Mouse (Mus musculus) monocyte, adult 5-6 weeks (primary cell): ENCODE data around the gene Lin28a. TPM values are rescaled to one million over a fixed set of nuclear protein-coding genes. Genes with fewer than 3 reads are reported as not detected.

Experiments
- ATAC-seq: fragments of 153-309, 156-312 bp; replicated peaks from 2 replicates; pipeline ENCODE4 v1.8.0; 2017; ENCODE audit warnings: mild to moderate bottlenecking; ENCODE audit not compliant: low TSS enrichment, insufficient number of reproducible peaks, severe bottlenecking, poor library complexity, low FRiP score
- total RNA-seq: library from RNA; stranded (forward); fragments of 200-1000, 200-491, 200-594 nt; gene quantifications from 3 replicates; pipeline ENCODE4 v1.2.3, GENCODE M21; 2017

Gene Lin28a
- total RNA-seq, 1 experiment from 2014 or later: 0.19 TPM

DNA sequence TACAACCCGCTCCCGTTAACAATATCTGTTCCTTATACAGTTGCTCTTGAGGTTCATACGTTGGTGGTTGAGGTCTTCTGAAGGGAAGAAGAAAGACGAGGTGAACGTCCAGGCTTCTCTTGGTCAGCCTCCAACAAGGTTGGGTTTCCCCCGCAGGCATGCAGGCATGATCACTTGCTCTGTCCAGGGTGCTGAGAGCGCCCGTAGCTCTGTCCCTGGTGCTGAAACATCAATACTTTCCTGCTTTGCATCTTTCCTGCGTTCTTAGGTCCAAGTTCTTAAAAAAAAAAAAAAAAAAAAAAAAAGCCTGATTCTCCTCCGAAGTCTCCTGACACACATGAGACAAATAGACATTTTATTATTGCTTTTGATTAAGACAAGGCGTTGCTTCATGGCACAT is 2.0 kb upstream of the Lin28a start:
- ATAC-seq: peak; percentile 69; the same call in 1 of the 2 replicates

DNA sequence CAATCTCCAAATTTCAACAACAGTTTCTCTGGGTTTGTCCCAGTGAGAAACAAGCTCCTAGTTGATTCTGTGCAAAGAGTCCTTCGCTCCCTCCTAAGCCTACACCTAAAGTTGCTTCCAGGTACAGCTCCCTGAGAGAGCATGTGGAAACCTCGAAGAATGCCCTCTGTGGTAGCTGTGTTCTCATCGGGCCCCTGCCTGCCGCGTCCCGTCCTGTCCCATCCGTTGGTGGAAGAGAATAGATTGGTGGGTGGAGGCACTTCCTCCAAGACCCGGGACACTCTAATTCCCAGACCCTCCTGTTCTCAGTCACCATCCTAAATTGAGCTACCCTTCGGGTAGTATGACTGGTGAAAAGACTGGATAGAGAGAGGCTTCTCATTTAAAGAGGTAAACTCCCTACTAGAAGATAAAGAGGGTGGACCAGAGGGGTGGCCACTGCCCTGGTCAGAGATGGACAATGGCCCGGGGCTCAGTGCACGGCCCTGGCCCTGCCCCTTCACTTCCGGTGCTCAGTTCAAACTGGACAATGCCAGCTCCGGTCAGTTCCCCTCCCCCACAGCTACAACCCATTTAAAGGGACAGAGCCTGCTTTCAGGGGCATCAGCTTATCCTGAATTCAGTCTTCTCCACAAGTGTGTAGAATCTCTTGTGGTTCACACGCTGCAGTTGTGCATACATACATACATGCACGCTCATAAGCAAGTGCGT is 1.2 kb upstream of the Lin28a start:
- no peak for ATAC-seq

DNA sequence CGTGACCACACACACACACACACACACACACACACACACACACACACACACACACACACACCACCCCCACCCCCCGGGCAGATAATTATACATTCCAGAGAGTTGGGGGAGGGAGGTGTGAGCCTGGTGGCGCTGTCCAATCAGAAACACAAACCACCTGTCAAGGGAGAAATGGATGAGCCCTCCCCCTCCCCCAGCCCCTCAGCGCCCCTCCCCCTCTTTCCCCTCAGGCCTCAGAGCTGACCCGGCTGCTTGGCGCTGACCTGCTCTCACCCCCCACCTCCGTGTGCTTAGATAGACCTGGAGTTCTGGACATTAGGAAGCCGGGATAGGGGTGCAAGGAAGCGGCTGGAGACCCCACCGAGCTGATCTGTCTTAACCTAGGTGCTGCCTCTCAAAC is 569 bp upstream of the Lin28a start:
- ATAC-seq: no peak

DNA sequence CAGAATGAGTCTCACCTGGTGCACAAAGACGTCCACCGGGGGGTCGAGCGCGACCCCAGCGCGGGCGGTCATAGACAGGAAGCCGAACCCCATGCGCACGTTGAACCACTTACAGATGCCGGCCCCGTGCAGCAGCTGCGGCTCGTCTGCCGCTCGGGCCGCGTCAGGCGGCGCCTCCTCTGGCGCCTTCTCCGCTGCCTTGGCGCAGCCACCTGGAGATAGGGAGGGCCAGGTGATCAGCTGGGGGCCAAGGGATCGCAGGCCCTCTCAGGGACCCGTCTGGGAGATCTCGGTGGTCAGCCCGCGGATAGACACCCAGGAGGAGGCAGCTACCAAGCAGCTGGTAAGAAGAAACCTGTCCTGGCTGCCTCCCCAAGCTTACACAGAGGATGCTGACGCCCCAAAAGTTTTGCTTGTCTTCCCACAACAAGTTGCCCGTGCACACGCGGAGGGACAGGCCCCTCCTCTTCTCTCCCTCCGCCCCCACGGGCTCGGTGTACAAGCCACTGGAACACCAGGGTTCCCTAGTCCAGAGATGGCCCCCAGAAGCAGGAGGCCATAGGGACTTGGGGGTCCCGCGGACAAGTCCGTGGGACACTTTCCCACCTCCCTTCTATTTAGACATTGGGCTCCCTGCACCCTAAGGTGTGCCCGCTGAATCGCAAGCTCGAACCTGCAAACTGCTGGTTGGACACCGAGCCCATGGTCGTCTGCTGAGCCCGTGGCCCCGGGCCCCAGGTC is 433 bp downstream of the Lin28a start:
- ATAC-seq: no peak

DNA sequence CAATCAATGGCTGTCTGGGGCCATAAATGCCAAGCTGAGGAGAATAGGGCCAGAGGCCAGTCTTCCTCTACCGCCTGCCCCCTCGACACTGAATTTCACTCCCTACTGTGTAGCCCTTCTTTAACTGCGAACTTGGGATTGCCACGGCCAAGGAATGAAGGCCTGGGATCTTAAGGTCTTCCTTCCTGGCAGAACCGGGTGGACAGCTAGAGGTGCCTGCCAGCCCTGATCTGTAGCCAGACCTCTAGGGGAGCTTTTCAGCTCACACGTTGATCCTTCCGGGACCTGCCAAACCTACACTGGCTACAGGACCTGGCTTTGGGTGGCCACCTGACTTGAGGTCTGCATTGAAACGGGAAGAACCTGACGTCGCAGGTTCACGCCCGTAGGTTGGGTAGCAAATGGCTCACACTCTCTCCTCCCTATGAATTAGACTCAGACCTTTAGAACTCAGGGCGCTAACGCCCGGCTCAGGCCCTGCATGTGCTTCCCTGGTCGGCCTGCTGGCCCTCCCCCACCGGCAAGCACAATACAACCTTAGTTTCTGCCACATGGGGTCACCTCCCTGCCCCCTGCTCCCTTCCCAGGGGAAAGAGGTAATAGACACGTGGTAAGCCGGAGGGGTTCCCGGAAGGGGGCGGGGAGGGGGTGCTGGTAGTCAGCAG is 1.3 kb downstream of the Lin28a start:
- ATAC-seq: no peak

DNA sequence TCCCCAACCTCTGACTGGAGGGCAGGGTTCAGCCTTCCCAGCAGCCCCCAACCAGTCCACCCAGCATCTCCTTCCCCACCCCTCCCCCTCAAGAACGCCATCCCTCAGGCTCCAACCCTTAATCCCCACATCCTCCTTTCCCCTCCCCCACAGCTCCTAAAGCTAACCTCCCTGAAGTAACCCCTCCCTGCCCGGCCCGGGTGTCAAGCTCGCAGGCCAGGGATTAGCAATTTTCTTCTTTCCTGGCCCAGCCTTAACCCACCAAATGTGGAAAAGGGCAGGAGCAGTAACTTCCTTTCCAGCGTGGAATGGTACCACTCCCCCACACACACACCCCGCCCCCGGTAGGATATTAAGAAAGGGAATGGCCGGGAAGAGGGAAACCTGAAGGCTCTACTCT is 1.9 kb downstream of the Lin28a start:
- ATAC-seq: no peak

DNA sequence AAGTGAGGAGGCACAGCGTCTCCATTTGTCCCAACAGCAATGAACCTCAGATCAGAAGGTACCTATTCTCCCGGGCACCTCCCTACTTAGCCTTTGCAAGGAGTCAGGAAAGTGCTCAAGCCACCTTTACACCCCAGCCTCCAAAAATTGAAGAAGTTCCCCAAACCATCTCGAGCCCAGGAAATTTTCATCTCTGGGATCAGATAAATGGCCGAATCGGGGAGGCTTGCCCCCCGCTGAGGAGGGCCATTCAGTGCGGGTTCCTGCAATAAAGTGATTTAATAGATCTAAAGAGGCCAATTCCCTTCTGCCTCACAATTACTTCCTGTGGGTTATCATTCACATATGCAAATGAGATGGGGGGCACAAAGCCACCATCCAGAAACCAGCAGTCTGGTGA is 2.4 kb downstream of the Lin28a start:
- ATAC-seq: no peak

DNA sequence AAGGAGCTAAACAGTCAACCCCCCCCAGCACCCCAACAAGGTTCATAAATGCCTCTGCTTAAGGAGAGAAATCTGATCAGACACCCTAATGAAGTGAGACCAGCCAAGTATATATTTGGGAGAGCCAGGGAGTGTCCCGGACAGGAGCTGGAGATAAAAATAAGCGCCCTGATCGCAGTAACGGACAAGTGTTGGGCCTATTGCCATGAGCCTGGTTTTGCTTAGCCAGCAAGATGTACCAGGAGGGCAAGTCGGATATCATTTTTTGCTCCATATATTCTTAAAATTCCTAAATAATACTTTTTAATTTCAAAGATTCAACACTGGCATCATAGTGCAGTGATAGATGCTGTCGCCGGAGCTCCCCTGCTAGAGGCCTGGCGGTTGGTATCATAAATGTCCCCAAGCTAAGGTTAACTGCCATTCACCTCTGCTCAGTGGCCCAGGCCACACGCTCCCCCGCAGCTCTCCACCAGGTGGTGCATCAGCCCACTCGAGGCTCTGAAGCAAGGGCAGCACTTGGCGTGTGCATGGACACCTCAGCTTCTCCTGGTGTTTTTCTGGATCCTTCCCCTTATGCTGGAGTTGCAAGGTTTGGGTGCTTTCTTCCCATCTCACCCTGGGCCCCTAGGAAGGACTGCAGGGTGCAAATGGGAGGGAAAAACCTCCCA is 5.6 kb downstream of the Lin28a start:
- ATAC-seq: no peak

DNA sequence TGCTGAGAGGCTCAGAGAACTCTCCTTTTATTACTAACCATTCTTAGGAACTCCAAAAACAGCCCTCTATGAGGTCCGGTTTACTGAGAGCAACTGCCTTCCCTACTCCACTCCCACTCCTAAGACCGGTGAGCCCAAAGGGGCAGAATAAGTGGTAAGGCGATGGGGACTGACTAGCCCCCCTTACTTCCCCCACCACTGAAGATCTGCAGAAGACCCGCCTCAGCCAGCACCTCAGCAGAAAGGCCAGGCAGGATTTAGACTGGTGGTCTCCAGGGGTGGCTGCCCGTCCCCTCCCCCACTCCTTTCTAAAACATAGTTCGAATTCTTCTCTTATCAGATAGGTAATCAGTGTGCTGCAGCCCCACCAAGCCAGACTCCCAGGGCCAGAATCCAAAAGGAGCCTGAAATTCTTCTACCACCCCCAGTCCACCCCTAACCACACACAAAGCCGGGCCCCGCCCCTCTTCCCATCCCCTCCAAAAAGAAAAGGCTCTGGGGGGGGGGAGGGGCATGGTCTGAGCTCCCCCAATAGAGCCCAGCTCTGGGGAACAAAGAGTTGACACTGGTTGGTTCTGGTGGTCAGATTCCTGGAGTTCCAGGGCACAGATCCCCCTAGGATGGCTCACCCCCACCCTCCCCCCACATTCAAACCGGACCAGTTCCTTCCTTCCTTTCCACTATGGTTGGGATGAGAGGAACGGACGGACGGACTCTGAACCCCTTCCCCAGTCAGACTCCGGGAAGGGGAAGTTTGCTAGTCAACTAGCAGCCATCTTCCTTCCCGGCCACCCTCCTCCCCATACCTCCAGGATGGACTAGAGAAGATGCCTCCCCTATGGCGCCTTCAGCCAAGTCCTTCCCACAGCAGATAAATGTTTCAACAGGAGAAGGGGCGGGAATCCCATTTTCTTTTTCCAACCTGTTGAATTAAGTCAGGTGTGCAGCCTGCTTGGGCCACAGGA is 6.9 kb downstream of the Lin28a start:
- no peak for ATAC-seq

DNA sequence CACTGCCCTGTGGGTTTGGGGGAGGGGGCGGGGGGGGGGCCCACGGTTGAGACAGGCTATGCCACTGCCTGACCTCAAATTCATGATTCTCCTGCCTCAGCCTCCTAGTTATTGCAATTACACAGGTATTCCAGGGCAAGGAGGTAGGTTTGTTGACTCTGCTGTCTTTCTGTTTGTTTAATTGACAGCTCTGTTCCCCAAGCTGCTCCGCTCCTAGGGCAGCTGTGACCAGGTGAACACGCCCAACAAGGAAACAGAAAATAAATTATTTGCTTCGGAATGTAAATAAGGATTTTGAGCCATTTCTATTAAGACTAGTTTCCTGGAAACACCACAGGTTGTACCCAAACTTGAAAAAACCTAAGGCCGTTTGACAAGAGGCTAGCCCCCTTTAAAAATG is 8.9 kb downstream of the Lin28a start:
- no peak for ATAC-seq

DNA sequence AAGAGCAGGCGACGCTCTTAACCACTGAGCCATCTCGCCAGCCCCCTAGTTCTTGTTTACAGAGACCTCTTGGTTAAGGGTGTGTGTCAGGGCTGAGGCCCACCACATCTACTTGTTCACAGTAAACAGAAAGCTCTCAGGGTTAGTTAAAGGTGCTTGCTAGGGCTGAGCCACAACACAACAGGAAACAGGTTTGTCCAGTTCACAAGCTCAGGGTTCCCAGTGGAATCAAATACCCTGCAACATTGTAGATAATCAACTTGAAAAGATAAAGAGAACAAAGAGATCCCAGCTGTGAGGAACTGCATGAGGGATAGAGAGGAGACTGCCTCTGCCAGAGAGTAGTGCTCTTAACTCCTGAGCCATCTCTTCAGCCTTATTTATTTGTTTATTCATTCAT is 11.8 kb downstream of the Lin28a start:
- ATAC-seq: no peak

DNA sequence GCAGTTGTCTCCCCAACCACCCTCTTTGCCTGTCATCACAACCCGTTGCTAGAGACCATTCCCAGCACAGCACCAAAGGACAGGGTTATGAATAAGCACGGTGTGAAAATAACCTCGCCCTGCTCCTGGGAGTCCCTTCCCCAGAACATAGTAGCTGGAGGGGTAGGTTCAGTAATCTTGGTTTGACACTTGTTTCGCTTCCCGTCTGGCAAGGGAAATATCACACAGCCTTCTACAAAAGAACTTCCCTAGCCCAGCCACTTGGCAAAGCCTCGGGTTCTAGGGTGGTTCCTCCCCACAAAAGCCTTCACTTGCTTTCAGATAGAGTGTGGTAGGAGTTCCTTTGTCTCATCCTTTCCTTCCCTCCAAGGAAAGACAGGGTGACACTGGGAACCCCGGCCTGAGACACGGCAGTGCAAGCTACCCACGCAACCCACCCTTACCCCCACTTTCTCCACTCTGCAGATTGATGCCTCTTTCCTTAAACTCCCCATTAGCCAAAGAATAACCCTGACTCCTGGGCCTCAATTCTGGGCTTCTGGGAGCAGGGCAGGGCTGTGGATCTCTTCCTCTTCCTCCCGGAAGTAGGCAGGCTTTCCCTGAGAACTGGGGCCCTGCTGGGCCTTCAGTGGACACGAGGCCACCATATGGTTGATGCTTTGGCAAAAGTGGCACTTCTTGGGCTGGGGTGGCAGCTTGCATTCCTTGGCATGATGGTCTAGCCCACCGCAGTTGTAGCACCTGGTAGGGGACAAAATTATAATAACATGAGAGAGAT is 12.9 kb downstream of the Lin28a start:
- peak; percentile 38 for ATAC-seq

DNA sequence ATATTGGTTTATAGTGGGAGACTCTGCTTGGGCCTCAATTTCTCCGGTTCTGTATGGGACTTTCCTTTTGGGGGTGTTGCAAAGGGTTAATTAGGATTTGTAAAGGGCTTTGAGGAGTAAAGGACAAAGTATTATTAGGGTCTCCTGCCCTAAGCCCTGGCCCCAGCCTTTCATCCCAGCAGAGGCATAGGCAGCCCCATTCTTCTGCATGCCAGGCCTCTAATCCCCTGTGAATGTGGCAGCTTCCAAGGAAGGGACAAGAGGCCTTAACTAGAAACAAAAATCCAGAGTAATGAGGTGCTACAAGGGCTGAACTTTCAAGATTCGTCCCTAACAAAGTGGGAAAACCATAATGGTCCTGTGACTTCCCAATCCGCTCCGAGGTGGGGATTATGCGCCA is 15.7 kb downstream of the Lin28a start:
- ATAC-seq: no peak

DNA sequence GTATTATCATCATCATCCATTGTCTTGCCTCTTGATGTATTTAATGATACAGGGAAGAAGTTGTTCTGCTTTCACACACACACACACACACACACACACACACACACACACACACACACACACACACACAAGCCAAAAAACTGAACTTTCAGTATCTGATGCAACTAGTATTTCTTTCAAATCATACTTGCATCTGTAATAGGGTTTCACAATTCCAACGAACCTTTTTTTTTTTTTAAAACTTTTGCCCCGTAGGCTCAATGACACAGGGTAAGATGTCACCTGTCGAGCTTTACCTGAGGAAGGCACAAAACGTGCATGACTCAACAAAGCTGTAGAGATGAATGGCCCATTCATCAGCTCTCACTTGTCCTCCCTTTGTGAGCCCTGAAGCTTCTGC is 16.4 kb downstream of the Lin28a start:
- no peak for ATAC-seq

DNA sequence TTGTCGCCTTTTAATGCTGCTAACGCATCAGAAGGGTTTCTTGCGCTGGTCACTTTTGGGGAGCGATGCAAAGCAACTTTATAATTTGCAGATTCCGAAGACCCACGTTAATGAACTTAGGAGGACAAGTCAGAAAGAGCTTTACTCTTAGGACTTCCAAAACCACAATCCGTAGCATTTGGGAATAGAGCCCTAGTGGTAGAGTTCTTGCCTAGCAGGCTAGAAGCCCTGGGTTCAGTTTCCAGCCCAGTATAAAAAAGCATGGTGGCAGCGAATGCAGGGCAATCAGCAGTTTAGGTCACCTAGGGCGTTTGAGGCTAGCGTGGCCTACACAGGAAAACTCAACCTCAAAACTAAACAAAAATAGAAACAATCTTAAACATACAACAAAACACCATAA is 16.9 kb downstream of the Lin28a start:
- ATAC-seq: no peak

DNA sequence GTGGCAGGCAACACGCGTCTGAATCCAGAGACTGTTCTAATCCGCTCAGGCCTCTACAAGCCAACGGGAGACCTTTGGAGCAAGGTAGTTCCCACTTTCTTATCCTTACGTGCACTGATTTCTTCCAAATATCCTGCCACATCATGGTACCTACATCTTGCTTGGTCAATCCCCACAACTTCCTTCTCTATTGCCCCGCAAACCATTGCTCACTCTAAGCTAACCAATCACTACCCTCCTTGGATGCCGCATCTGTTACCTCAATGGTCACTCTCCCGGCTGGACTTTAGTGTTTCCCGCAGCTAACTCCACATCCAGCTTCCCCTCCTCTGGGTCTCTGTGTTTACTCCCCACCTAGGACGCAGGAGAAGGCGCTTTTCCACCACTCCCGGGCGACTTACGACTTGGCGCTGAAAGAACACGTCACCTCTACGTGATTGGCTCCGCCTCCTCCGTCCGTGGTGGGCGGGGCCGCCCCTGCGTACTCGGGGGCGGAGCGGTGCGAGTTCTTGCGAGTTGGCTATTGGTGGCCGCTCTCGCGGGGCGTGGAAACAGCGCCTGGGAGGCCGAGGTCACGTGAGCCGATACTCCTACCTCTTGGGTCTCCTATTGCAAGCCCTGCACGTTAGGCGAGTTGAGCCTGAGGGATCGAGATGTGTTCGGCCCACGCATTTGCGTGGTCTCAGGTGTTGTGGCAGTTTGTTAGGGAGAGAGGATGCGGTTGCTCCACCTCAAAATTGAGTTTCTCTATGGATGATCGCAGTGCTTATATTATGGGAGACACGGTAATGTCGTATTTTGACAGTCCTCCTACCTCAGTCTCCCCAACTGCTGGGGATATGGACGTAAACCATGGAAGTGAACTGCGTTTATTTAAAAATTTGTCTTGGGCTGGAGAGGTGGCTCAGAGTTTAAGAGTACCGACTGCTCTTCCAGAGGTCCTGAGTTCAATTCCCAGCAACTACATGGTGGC is 17.9 kb downstream of the Lin28a start, which contains the start of gene Dhdds:
Gene Dhdds, minus strand, starts transcription at position 453 of the 973 bp plus-strand sequence.
- ATAC-seq: peak; percentile 95
